Mouse (Mus musculus) neural tube, embryonic 15.5 days (tissue): ENCODE data around the gene Aldh1b1. TPM values are rescaled to one million over a fixed set of nuclear protein-coding genes. Genes with fewer than 3 reads are reported as not detected.

Experiments used
- ATAC-seq: fragments of 200-750 bp; cut with Nextera tagmentation; 2 replicates; pipeline ENCODE4 v1.8.0; 2017; ENCODE audit warnings: mild to moderate bottlenecking, moderate TSS enrichment, moderate library complexity; ENCODE audit not compliant: low FRiP score
- H3K27ac ChIP-seq: fragments of 300-500 bp; sonication (generic); replicated peaks from 2 replicates; pipeline ENCODE4 v1.5.1; 2015; ENCODE audit warnings: mild to moderate bottlenecking, inconsistent platforms
- H3K27me3 ChIP-seq: fragments of 300-500 bp; sonication (generic); replicated peaks from 2 replicates; pipeline ENCODE4 v1.6.1; 2015; ENCODE audit warnings: inconsistent platforms
- H3K36me3 ChIP-seq: fragments of 300-500 bp; sonication (generic); 2 replicates; pipeline ENCODE4 v1.6.1; 2015; ENCODE audit warnings: inconsistent platforms
- H3K4me1 ChIP-seq: fragments of 300-500 bp; sonication (generic); 2 replicates; pipeline ENCODE4 v1.6.1; 2015; ENCODE audit warnings: inconsistent platforms
- H3K4me2 ChIP-seq: fragments of 300-500 bp; sonication (generic); 2 replicates; pipeline ENCODE4 v1.6.1; 2015; ENCODE audit warnings: inconsistent platforms, mild to moderate bottlenecking, moderate library complexity
- H3K4me3 ChIP-seq: fragments of 300-500 bp; sonication (generic); replicated peaks from 2 replicates; pipeline ENCODE4 v1.5.1; 2015; ENCODE audit warnings: mild to moderate bottlenecking, inconsistent platforms
- H3K9ac ChIP-seq: fragments of 300-500 bp; sonication (generic); replicated peaks from 2 replicates; pipeline ENCODE4 v1.6.1; 2015; ENCODE audit warnings: mild to moderate bottlenecking, inconsistent platforms
- H3K9me3 ChIP-seq: fragments of 300-500 bp; sonication (generic); replicated peaks from 2 replicates; pipeline ENCODE4 v1.6.1; 2016; ENCODE audit warnings: inconsistent platforms
- WGBS: fragments of 180-500 bp; shearing (Covaris S2); methylation state at CpG from one replicate; pipeline ENCODE4 v1.1.7; 2015; ENCODE audit warnings: mixed read lengths; 5-methylcytosine and 5-hydroxymethylcytosine counted together
- polyA plus RNA-seq: library from polyadenylated mRNA; unstranded; fragments of >200 nt; fragmentation: Nextera tagmentation; extraction: Ambion mirVana; gene quantifications from 2 replicates; pipeline ENCODE4 v1.2.1, GENCODE M21; 2015

Gene Aldh1b1
- polyA plus RNA-seq, 1 experiment from 2014 or later = 18.7 TPM

DNA sequence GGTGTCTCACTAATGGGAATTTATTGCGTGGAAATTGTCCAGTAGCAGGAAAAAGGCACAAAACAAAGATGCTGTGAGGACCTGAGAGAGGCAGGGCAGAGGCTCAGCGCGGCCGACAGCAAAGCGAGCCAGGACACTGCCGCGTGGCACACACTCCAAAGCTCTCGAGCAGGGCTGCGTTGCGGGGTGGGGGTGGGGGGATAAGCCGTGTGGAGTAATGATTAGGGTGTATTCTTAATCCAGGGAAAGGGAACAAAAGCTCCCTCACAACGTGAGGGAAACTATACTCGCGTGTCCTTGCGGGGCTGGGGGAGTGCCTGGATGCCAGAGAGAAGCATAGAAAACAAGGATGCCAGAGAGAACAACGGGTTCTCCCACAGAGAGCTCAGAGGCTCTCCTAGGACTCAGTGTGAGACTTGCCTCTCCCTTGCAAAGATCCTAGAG lies 33.7 kb upstream of the Aldh1b1 start:
- peaks cover 3% of the 10 kb centered on the region; the same call in 1 of the 2 replicates for H3K27me3 ChIP-seq
- H3K27ac ChIP-seq = peak overlapping the region; percentile 46
- ATAC-seq = no peak
- H3K36me3 ChIP-seq = no peaks in the 10 kb centered on the region
- no peak overlapping the region for H3K4me3 ChIP-seq
- H3K4me2 ChIP-seq = peak overlapping the region; percentile 46
- WGBS = 3% methylated on average over 16 of the region's 16 CpGs
- H3K4me1 ChIP-seq = peaks cover 55% of the 10 kb centered on the region
- H3K9ac ChIP-seq = peak overlapping the region; percentile 23
- H3K9me3 ChIP-seq = no peaks in the 10 kb centered on the region

- peak; percentile 39; the same call in 1 of the 2 replicates for ATAC-seq
- H3K36me3 ChIP-seq = no peaks in the 10 kb centered on the region
- H3K4me1 ChIP-seq = peaks cover 60% of the 10 kb centered on the region
- peak overlapping the region; percentile 46 for H3K27ac ChIP-seq
- H3K9me3 ChIP-seq = no peaks in the 10 kb centered on the region
- H3K9ac ChIP-seq = peak overlapping the region; percentile 23; the same call in 1 of the 2 replicates
- peak overlapping the region; percentile 46 for H3K4me2 ChIP-seq
- no peak overlapping the region for H3K4me3 ChIP-seq
- H3K27me3 ChIP-seq = peaks cover 3% of the 10 kb centered on the region; the same call in 1 of the 2 replicates
- 1% methylated on average over 13 of the region's 18 CpGs for WGBS
Measured at GRCm38 (mm10) chr4:45765565-45766201, 33.1 kb upstream of the Aldh1b1 start.

- Histone ChIP-seq H3K36me3 (no peaks in the 10 kb centered on the region), H3K9me3 (no peaks in the 10 kb centered on the region), H3K4me2 (no peak overlapping the region), H3K27ac (no peak overlapping the region), H3K4me3 (no peak overlapping the region), H3K4me1 (peaks cover 71% of the 10 kb centered on the region), H3K9ac (no peak overlapping the region), H3K27me3 (peaks cover 3% of the 10 kb centered on the region; the same call in 1 of the 2 replicates)
- ATAC-seq = no peak
- WGBS = 87% methylated on average over 7 of the region's 7 CpGs
Measured at GRCm38 (mm10) chr4:45766774-45767173, 32.0 kb upstream of the Aldh1b1 start.

DNA sequence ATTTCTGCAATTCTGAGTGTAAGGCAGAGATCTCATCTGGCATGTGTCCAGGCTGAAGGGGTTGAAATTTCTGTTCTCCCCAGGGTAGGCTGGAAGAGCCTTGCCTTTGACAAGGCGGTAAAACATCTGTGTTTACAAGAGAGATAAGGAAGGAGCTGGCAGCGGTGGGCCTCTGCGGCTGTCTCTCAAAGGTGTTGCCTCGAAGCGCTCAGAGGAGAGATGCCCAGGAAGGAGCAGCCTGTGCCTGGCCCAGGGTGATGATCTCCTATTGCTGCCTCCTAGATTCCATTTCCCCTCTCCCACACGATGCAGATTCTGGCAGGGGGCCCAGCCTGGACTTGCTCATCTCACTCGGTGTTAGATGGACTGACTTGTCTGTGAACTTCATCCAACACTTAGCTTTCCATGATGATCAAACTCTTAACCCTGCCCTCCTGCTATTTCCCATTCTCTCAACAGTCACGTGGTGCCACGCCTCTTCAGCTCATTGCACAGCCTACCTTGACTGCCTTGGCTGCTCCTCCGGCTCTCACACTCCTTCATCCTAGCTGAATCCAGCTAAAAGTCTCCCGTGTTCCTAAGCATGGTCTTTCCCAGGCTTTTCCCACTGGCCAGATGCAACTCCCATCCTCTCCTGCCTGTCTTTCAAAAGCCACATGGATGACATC lies 30.8 kb upstream of the Aldh1b1 start:
- H3K4me3 ChIP-seq = no peak overlapping the region
- no peaks in the 10 kb centered on the region for H3K9me3 ChIP-seq
- no peak overlapping the region for H3K9ac ChIP-seq
- peaks cover 70% of the 10 kb centered on the region for H3K4me1 ChIP-seq
- no peaks in the 10 kb centered on the region for H3K36me3 ChIP-seq
- H3K4me2 ChIP-seq = no peak overlapping the region
- no peak overlapping the region for H3K27ac ChIP-seq
- 67% methylated on average over 11 of the region's 11 CpGs for WGBS
- peaks cover 3% of the 10 kb centered on the region; the same call in 1 of the 2 replicates for H3K27me3 ChIP-seq
- ATAC-seq = no peak

- Histone ChIP-seq H3K27ac (no peak overlapping the region), H3K9ac (no peak overlapping the region), H3K4me2 (no peak overlapping the region), H3K36me3 (no peaks in the 10 kb centered on the region), H3K9me3 (no peaks in the 10 kb centered on the region), H3K4me1 (peaks cover 59% of the 10 kb centered on the region), H3K4me3 (no peak overlapping the region), H3K27me3 (peaks cover 3% of the 10 kb centered on the region; the same call in 1 of the 2 replicates)
- 45% methylated on average over 10 of the region's 10 CpGs for WGBS
- no peak for ATAC-seq
Measured at GRCm38 (mm10) chr4:45769141-45769540, 29.7 kb upstream of the Aldh1b1 start.

DNA sequence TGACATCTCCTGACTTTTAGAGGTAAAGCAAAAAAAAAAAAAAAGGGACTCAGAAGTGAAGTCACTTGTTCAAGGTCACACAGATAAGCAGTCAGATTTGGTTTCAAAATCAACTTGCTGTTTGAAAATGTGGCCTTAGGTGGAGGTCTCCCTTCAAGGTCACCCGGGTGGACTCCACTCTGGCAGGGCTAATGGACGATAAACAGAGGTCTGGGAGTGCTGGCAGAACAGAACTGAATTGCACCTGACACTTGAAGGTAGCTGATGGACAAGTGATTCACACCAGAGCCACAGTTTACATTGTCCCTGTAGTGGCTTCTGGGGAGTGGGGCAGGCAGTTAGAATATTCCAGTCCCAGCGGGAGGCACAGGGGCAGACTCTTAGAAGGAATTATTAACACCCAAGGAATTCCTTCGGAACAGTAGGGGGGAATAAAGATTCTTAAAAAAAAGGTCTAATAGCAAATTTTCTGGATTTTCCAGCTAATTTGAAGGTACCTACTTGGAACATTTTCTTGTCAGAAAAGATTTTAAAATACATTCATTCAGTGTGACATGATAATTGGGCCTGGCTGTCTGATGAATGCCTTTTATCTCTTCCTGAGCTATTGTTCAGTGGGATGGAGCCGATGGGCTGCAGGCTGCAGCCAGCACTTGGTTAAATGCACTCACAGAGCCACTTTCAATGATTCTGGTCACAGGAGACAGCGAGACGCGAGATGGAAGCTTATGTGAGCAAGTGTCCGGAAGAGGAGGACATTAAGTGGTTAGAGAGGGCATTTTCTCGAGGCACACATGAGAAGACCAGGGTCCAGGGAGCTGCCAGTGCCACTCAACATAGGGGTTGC lies 28.8 kb upstream of the Aldh1b1 start:
- ATAC-seq = no peak
- Histone ChIP-seq H3K27me3 (peaks cover 3% of the 10 kb centered on the region; the same call in 1 of the 2 replicates), H3K9me3 (no peaks in the 10 kb centered on the region), H3K4me1 (peaks cover 50% of the 10 kb centered on the region), H3K36me3 (no peaks in the 10 kb centered on the region), H3K9ac (no peak overlapping the region), H3K27ac (no peak overlapping the region), H3K4me3 (no peak overlapping the region), H3K4me2 (no peak overlapping the region)
- WGBS = 13% methylated on average over 10 of the region's 10 CpGs

DNA sequence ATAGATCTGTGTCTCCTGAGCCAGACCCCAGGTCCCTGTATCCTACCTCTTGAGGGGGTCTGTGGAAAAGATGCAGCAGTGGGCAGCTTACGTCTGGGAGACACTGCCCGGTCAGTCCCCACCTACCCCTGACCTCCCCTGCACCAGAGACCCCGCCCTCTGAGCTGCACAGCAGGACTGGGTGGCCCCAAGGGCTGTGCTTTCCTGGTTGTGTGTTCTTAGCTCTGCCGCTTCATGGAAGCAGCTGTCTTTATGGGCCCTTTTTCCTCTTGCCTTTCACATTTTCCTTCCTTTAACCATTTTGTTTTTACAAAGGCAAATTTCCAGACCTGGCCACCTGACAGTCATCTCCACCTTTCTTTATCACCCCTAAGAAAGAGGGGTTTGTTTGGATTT lies 28.2 kb upstream of the Aldh1b1 start:
- 22% methylated on average over 4 of the region's 4 CpGs for WGBS
- ATAC-seq = no peak
- Histone ChIP-seq H3K4me3 (no peak overlapping the region), H3K36me3 (no peaks in the 10 kb centered on the region), H3K9me3 (no peaks in the 10 kb centered on the region), H3K27me3 (peaks cover 3% of the 10 kb centered on the region; the same call in 1 of the 2 replicates), H3K27ac (no peak overlapping the region), H3K9ac (no peak overlapping the region), H3K4me1 (peaks cover 44% of the 10 kb centered on the region), H3K4me2 (no peak overlapping the region)

GRCm38 (mm10) chr4:45771173-45771572 lies 27.6 kb upstream of the Aldh1b1 start:
- WGBS = 19% methylated on average over 8 of the region's 8 CpGs
- Histone ChIP-seq H3K36me3 (no peaks in the 10 kb centered on the region), H3K9me3 (no peaks in the 10 kb centered on the region), H3K4me3 (no peak overlapping the region), H3K9ac (no peak overlapping the region), H3K27me3 (peaks cover 3% of the 10 kb centered on the region; the same call in 1 of the 2 replicates), H3K4me2 (no peak overlapping the region), H3K4me1 (peaks cover 38% of the 10 kb centered on the region), H3K27ac (no peak overlapping the region)
- ATAC-seq = peak; percentile 10; the same call in 1 of the 2 replicates

- Histone ChIP-seq H3K4me1 (peaks cover 34% of the 10 kb centered on the region), H3K27ac (no peak overlapping the region)
- peak; percentile 65 for ATAC-seq
Measured at GRCm38 (mm10) chr4:45771619-45772018, 27.2 kb upstream of the Aldh1b1 start.

DNA sequence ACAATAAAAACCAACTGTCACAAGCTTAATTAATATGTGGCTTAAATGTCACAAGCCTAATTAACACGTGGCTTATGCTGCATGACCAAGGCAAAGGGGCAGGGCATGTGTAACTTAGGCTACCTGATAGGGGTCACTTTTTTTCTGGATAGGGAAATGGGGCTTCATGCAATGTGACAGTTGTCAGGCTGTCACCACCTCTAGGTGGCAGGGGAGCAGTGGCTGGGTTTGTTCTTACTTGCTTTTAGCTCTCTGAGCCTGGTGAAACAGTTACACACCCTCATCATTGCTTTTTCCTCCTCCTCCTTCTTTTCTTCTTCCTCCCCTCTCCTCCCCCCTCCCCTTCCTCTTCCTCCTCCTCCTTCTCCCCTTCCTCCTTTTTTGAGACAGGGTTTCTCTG lies 15.2 kb upstream of the Aldh1b1 start:
- Histone ChIP-seq H3K4me3 (no peak overlapping the region), H3K9me3 (no peaks in the 10 kb centered on the region), H3K9ac (no peak overlapping the region), H3K27me3 (no peaks in the 10 kb centered on the region), H3K27ac (no peak overlapping the region), H3K4me1 (peaks cover 6% of the 10 kb centered on the region), H3K4me2 (no peak overlapping the region), H3K36me3 (no peaks in the 10 kb centered on the region)
- ATAC-seq = no peak
- 62% methylated on average over 1 of the region's 1 CpGs for WGBS

More at GRCm38 (mm10) chr4:45771619-45772018, 27.2 kb upstream of the Aldh1b1 start:
- Histone ChIP-seq H3K9me3 (no peaks in the 10 kb centered on the region), H3K27me3 (peaks cover 3% of the 10 kb centered on the region; the same call in 1 of the 2 replicates), H3K4me2 (no peak overlapping the region), H3K4me3 (no peak overlapping the region), H3K9ac (no peak overlapping the region), H3K36me3 (no peaks in the 10 kb centered on the region)
- WGBS = 4% methylated on average over 5 of the region's 5 CpGs

DNA sequence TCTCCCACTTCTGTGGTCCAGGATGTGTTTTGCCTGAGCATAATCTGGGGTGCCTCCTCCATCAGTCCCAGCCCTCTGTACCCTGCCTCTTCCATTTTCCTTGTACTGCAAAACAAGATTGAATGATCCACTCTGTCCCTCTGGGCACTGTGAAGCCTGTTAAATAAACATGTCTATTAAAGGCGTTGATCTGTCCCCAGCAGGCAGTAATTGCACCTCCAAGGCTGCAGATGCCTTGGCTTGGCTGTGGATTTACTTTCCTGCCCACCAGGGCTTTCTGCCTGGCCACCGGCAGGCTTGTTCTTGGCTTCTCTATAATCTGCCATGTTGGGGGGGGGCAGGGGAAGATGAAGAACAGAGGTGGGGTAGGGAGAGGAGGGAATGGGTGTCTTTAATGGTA lies 12.9 kb upstream of the Aldh1b1 start:
- ATAC-seq = no peak
- Histone ChIP-seq H3K9ac (no peak overlapping the region), H3K4me2 (no peak overlapping the region), H3K27me3 (no peaks in the 10 kb centered on the region), H3K4me3 (no peak overlapping the region), H3K36me3 (no peaks in the 10 kb centered on the region), H3K27ac (no peak overlapping the region), H3K4me1 (peaks cover 17% of the 10 kb centered on the region), H3K9me3 (no peaks in the 10 kb centered on the region)
- 11% methylated on average over 2 of the region's 2 CpGs for WGBS
